Mouse (Mus musculus) lung, embryonic 14.5 days (tissue): ENCODE data around the gene Vil1. TPM values are rescaled to one million over a fixed set of nuclear protein-coding genes. Genes with fewer than 3 reads are reported as not detected.
A peak's percentile ranks its signal among the peaks of the same experiment; 100 is the strongest.

Experiments used
- ATAC-seq: fragments of 200-750 bp; cut with Nextera tagmentation; 2 replicates; pipeline ENCODE4 v1.8.0; 2017; ENCODE audit warnings: mild to moderate bottlenecking, moderate TSS enrichment, moderate library complexity; ENCODE audit not compliant: insufficient read depth
- DNase-seq: peaks from one replicate; pipeline ENCODE4 v3.0.0-alpha.2; 2015
- H3K27ac ChIP-seq: fragments of 300-500 bp; sonication (generic); 2 replicates; pipeline ENCODE4 v1.5.1; 2014; ENCODE audit warnings: low read depth, mild to moderate bottlenecking, moderate library complexity
- H3K27me3 ChIP-seq: fragments of 300-500 bp; sonication (generic); 2 replicates; pipeline ENCODE4 v1.6.1; 2014; ENCODE audit warnings: low read length, control low read depth; ENCODE audit not compliant: insufficient read depth
- H3K36me3 ChIP-seq: fragments of 300-500 bp; sonication (generic); 2 replicates; pipeline ENCODE4 v1.6.1; 2014; ENCODE audit warnings: control low read depth; ENCODE audit not compliant: insufficient read depth
- H3K4me1 ChIP-seq: fragments of 300-500 bp; sonication (generic); 2 replicates; pipeline ENCODE4 v1.6.1; 2014; ENCODE audit warnings: antibody characterized with exemption, control low read depth; ENCODE audit not compliant: insufficient read depth
- H3K4me2 ChIP-seq: fragments of 300-500 bp; sonication (generic); 2 replicates; pipeline ENCODE4 v1.6.1; 2014; ENCODE audit warnings: mild to moderate bottlenecking
- H3K4me3 ChIP-seq: fragments of 300-500 bp; sonication (generic); 2 replicates; pipeline ENCODE4 v1.5.1; 2014; ENCODE audit warnings: low read depth, low read length
- H3K9ac ChIP-seq: fragments of 300-500 bp; sonication (generic); 2 replicates; pipeline ENCODE4 v1.6.1; 2014
- H3K9me3 ChIP-seq: fragments of 300-500 bp; sonication (generic); 2 replicates; pipeline ENCODE4 v1.6.1; 2016; ENCODE audit warnings: low read depth, low read length, control low read depth
- CTCF ChIP-seq: IDR thresholded peaks from 2 replicates; pipeline ENCODE4 v1.5.1; 2016; ENCODE audit warnings: antibody characterized with exemption, low read depth
- WGBS: fragments of 180-500 bp; shearing (Covaris S2); extraction: QIAGEN DNeasy Blood & Tissue Kit; methylation state at CpG from one replicate; pipeline ENCODE4 v1.1.7; 2014; 5-methylcytosine and 5-hydroxymethylcytosine counted together
- polyA plus RNA-seq: library from polyadenylated mRNA; unstranded; fragments of >200 nt; fragmentation: Nextera tagmentation; extraction: Ambion mirVana; gene quantifications from 2 replicates; pipeline ENCODE4 v1.2.1, GENCODE M21; 2014

Gene Vil1
- polyA plus RNA-seq, 1 experiment from 2014 or later, result 0.42 TPM

- WGBS, result under 1% methylated on average over 26 of the region's 26 CpGs
- peak overlapping the region; percentile 99 for H3K27ac ChIP-seq
- DNase-seq, result peak; percentile 97
- TF ChIP-seq CTCF, result peak; percentile 62
- peak overlapping the region; percentile 53 for H3K4me3 ChIP-seq
- ATAC-seq, result peak; percentile 91
- H3K9me3 ChIP-seq, result no peaks in the 10 kb centered on the region
- peak overlapping the region; percentile 66 for H3K4me2 ChIP-seq
- H3K9ac ChIP-seq, result peak overlapping the region; percentile 71
- H3K36me3 ChIP-seq, result no peaks in the 10 kb centered on the region
- peaks cover 12% of the 10 kb centered on the region for H3K4me1 ChIP-seq
- no peaks in the 10 kb centered on the region for H3K27me3 ChIP-seq
These were observed 22.3 kb upstream of the Vil1 start for GRCm38 (mm10) chr1:74386714-74387385.

- Histone ChIP-seq H3K36me3 (no peaks in the 10 kb centered on the region), H3K9me3 (no peaks in the 10 kb centered on the region), H3K27ac (peak overlapping the region; percentile 99), H3K4me3 (peak overlapping the region; percentile 53), H3K4me2 (peak overlapping the region; percentile 66), H3K4me1 (peaks cover 12% of the 10 kb centered on the region), H3K27me3 (no peaks in the 10 kb centered on the region), H3K9ac (no peak overlapping the region)
- DNase-seq (no peak), ATAC-seq (no peak)
- no peak for TF ChIP-seq CTCF
- 52% methylated on average over 15 of the region's 15 CpGs for WGBS
These were observed 21.7 kb upstream of the Vil1 start for GRCm38 (mm10) chr1:74387386-74387988.

DNA sequence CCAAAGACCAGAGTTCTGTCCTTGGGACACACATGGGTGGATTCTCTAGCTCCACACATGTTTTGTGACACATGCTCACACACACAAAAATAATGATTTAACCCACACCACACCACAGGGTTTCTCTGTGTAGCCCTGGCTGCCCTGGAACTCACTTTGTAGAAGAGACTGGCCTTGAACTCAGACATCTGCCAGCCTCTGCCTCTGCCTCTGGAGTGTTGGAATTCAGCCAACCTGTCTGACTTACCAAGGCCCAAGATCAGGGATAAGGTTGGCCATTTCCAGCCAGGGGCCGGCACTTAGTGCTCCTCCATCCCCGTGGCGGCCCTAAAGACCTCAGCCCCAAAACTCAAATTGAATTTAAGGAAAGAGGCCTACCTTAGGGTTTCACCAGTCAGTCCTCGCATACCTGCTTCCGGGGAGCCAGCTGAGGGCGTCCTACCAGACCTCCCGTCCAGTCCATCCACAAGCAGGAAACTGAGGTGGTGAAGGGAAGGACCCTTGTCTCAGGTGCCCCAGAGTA is 20.7 kb upstream of the Vil1 start:
- Histone ChIP-seq H3K36me3 (peaks cover 4% of the 10 kb centered on the region), H3K4me2 (no peak overlapping the region), H3K4me1 (peaks cover 12% of the 10 kb centered on the region), H3K9ac (no peak overlapping the region), H3K4me3 (no peak overlapping the region), H3K9me3 (no peaks in the 10 kb centered on the region), H3K27ac (no peak overlapping the region), H3K27me3 (no peaks in the 10 kb centered on the region)
- 77% methylated on average over 7 of the region's 7 CpGs for WGBS
- TF ChIP-seq CTCF, result no peak
- DNase-seq, result no peak
- no peak for ATAC-seq

DNA sequence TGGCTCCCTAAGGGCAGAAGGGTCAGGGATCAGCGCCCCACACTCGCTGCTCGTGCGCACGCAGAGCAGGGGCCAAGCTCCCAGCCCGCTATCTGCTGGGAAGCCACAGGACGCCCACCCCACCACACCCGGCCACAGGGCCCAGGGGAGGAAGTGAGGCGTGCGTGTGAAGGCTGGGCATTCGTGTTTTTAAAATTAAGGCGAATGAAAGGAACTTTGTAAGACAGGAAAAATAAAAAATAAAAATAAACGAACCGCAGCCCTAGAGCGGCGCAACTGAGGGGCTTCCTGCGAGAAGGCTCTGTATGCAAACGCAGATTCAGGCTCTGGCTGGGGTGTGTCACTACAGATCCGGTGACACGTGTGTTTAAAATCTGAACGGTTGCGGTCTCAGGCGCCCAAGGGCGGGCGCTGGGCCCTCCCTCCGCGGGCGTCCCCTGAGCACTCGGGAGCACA is 19.3 kb upstream of the Vil1 start:
- Histone ChIP-seq H3K27ac (peak overlapping the region; percentile 99), H3K27me3 (no peaks in the 10 kb centered on the region), H3K36me3 (peaks cover 18% of the 10 kb centered on the region), H3K4me2 (peak overlapping the region; percentile 98), H3K4me1 (peaks cover 12% of the 10 kb centered on the region), H3K9me3 (no peaks in the 10 kb centered on the region), H3K4me3 (peak overlapping the region; percentile 88), H3K9ac (peak overlapping the region; percentile 48)
- ATAC-seq, result no peak
- TF ChIP-seq CTCF, result no peak
- peak; percentile 73 for DNase-seq
- 7% methylated on average over 29 of the region's 29 CpGs for WGBS

GRCm38 (mm10) chr1:74390287-74390906 is 18.8 kb upstream of the Vil1 start:
- no peaks in the 10 kb centered on the region for H3K9me3 ChIP-seq
- no peaks in the 10 kb centered on the region for H3K27me3 ChIP-seq
- peak overlapping the region; percentile 99 for H3K9ac ChIP-seq
- peak overlapping the region; percentile 88 for H3K4me3 ChIP-seq
- WGBS, result 5% methylated on average over 21 of the region's 21 CpGs
- DNase-seq (peak; percentile 83), ATAC-seq (no peak)
- H3K36me3 ChIP-seq, result peaks cover 23% of the 10 kb centered on the region
- peak; percentile 79 for TF ChIP-seq CTCF
- peak overlapping the region; percentile 98 for H3K4me2 ChIP-seq
- H3K4me1 ChIP-seq, result peaks cover 12% of the 10 kb centered on the region
- H3K27ac ChIP-seq, result peak overlapping the region; percentile 99

DNA sequence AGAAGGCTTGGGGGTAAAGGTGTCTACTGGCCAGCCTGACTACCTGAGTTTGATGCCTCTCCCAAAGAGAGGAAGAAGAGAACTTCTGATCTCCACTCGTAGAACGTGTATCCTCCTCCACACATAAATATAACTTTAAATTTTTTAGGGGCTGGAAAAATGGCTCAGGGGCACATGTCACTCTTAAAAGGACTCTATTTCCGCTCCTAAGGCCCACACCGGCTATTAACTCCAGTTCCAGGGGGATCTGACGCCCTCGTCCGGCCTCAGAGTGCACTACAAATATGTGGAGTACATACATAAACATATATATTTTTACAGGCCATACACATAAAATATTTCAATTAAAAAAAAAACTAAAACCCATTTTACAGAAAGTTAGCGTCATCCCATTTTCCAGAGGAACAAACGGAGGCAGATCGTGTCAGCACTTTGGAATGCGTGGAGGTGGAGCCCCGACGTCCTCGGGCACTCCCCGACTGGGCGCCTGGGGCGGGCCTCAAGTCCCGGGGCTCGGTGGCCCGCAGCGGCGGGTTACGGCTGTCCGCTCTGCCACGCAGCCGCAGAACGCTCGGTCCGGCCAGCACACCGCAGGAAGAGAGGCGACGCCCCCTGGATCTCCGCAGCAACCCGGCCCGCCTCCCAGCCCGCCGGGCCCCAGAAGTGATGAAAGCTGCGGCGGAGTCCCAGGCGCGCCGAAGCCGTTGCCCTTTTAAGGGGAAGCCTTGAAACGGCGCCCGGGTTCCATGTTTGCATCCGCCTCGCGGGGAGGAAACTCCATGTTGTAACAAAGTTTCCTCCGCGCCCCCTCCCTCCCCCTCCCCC is 18.0 kb upstream of the Vil1 start, which contains the start of gene Ctdsp1:
Gene Ctdsp1 (plus strand): TSS at position 586 of the 825 bp plus-strand sequence.
- WGBS, result 2% methylated on average over 50 of the region's 51 CpGs
- peak; percentile 99 for DNase-seq
- Histone ChIP-seq H3K36me3 (peaks cover 25% of the 10 kb centered on the region), H3K4me2 (peak within 1 kb of the TSS; percentile 98), H3K27ac (peak within 1 kb of the TSS; percentile 99), H3K27me3 (no peaks in the 10 kb centered on the region), H3K4me1 (peaks cover 12% of the 10 kb centered on the region), H3K9me3 (no peaks in the 10 kb centered on the region), H3K9ac (peak within 1 kb of the TSS; percentile 99), H3K4me3 (peak within 1 kb of the TSS; percentile 88)
- TF ChIP-seq CTCF, result no peak; the same call in none of the 2 replicates
- ATAC-seq, result peak; percentile 74
